Mouse (Mus musculus) heart, embryonic 14.5 days (tissue): ENCODE data around the gene Gstm7. TPM values are rescaled to one million over a fixed set of nuclear protein-coding genes. Genes with fewer than 3 reads are reported as not detected.

Experiments used
- ATAC-seq: fragments of 200-750 bp; cut with Nextera tagmentation; 2 replicates; pipeline ENCODE4 v1.8.0; 2017; ENCODE audit warnings: low read depth, moderate TSS enrichment; ENCODE audit not compliant: insufficient number of reproducible peaks, insufficient read depth, low FRiP score
- H3K27ac ChIP-seq, 2 experiments: fragments of 200-500 bp in 1 of 2; fragments of 300-500 bp in 1 of 2; sonication (generic) in 1 of 2; replicated peaks in 1 of 2; 2 replicates each; pipeline ENCODE4 v1.5.1; 2012 to 2014; ENCODE audit warnings: low read depth in 2 of 2, low read length in 2 of 2, control low read depth in 1 of 2, mild to moderate bottlenecking in 1 of 2, mixed read lengths in 1 of 2; ENCODE audit not compliant: control insufficient read depth in 1 of 2, insufficient read depth in 1 of 2
- H3K27me3 ChIP-seq: fragments of 300-500 bp; sonication (generic); 2 replicates; pipeline ENCODE4 v1.6.1; 2014; ENCODE audit warnings: mild to moderate bottlenecking, low read length, control low read depth; ENCODE audit not compliant: control insufficient read depth, insufficient read depth
- H3K36me3 ChIP-seq: fragments of 300-500 bp; sonication (generic); 2 replicates; pipeline ENCODE4 v1.6.1; 2014; ENCODE audit warnings: mild to moderate bottlenecking, control low read depth, low read length, mixed read lengths; ENCODE audit not compliant: control insufficient read depth, insufficient read depth
- H3K4me1 ChIP-seq, 2 experiments: fragments of 200-500 bp in 1 of 2; fragments of 300-500 bp in 1 of 2; sonication (generic) in 1 of 2; 2 replicates each; pipeline ENCODE4 v1.6.1; 2012 to 2014; ENCODE audit warnings: low read length in 2 of 2, control low read depth in 1 of 2, mixed read lengths in 1 of 2; ENCODE audit not compliant: control insufficient read depth in 2 of 2, insufficient read depth in 2 of 2
- H3K4me2 ChIP-seq: fragments of 300-500 bp; sonication (generic); 2 replicates; pipeline ENCODE4 v1.6.1; 2014; ENCODE audit warnings: mild to moderate bottlenecking, low read length
- H3K4me3 ChIP-seq, 2 experiments: fragments of 200-500 bp in 1 of 2; fragments of 300-500 bp in 1 of 2; sonication (generic) in 1 of 2; 2 replicates each; pipeline ENCODE4 v1.5.1; 2012 to 2014; ENCODE audit warnings: low read length in 2 of 2, mild to moderate bottlenecking in 2 of 2, control low read depth in 1 of 2, low read depth in 1 of 2, moderate library complexity in 1 of 2; ENCODE audit not compliant: control insufficient read depth in 1 of 2, insufficient read depth in 1 of 2
- H3K9ac ChIP-seq: fragments of 300-500 bp; sonication (generic); 2 replicates; pipeline ENCODE4 v1.6.1; 2014; ENCODE audit warnings: mild to moderate bottlenecking, low read length
- H3K9me3 ChIP-seq: fragments of 300-500 bp; sonication (generic); 2 replicates; pipeline ENCODE4 v1.6.1; 2016; ENCODE audit warnings: low read length, control low read depth; ENCODE audit not compliant: control insufficient read depth
- WGBS: fragments of 180-500 bp; shearing (Covaris S2); extraction: QIAGEN DNeasy Blood & Tissue Kit; methylation state at CpG from one replicate; pipeline ENCODE4 v1.1.7; 2014; 5-methylcytosine and 5-hydroxymethylcytosine counted together
- polyA plus RNA-seq: library from polyadenylated mRNA; unstranded; fragments of >200 nt; fragmentation: Nextera tagmentation; extraction: Ambion mirVana; gene quantifications from 2 replicates; pipeline ENCODE4 v1.2.1, GENCODE M21; 2014

Gstm7 gene
- polyA plus RNA-seq, 1 experiment from 2014 or later: 22.2 TPM

DNA sequence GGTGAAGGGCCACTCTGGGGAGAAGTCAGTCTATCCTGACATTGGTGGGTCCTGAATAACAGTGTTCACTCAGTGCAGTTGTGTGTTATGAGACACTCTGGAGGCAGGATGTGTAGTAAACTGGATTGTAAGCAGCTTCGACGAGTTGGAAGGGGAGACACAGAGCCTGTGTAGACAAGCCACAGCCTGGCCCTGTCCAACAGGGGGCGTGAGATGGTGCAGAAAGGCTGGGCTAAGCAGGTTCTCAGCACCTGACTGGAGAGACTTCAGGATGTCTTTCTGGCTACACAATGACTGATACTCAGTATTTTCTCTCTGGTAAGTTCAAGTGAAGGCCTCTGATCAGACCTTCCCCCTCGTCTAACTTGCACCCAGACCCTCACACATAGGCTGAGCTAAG is 14.1 kb upstream of the Gstm7 start:
- no peak overlapping the region for H3K4me3 ChIP-seq
- no peak for ATAC-seq
- no peak overlapping the region for H3K27ac ChIP-seq

DNA sequence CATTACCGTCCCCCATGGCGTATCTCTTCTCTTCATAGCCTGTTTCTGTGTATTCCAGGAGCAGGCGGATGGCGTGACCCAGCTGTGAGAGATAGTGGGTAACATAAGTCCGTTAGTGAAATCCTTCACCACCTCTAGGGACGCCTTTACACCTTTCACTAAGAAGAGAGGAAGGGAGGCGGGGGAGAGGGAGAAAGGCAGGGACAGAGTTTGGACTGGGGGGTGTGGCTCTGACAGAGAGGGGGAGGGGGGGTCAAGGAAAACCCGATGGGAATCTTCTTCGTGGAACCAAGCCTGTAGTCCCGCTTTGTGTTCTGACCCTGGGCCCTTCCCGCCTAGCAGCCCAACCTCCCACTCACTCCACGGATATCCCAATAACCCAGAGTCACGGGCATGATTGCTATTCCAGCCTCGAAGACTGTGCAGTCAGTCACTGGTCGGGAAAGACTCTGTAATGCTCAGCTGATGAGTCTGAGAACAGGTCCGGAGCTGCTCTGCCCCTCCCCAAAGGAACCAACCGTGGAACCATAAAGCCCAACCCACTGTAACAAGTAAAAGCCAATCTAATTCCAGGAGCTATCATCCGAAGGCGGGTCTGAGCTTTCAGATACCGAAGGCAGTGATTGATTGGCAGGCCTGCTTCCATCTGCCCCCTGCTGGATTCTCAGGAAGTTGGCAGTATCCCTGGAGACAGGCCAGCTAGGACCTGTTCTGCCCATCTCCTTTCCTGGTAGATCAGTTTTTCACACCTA is 11.8 kb upstream of the Gstm7 start, which contains the start of gene Gstm6:
Gene Gstm6 (minus strand): TSS at position 511 of the 752 bp plus-strand sequence.
- 12% methylated on average over 20 of the region's 20 CpGs for WGBS
- Histone ChIP-seq H3K9ac (peak within 1 kb of the TSS; percentile 59), H3K27ac (no peak within 1 kb of the TSS)

More for the DNA sequence above, 14.1 kb upstream of the Gstm7 start:
- WGBS: 59% methylated on average over 4 of the region's 4 CpGs
- Histone ChIP-seq H3K36me3 (no peaks in the 10 kb centered on the region), H3K27me3 (no peaks in the 10 kb centered on the region), H3K4me1 (peaks cover 6 to 10% of the 10 kb centered on the region in 2 experiments; a peak in 3 of 4 replicates), H3K9me3 (no peaks in the 10 kb centered on the region), H3K9ac (no peak overlapping the region), H3K4me2 (no peak overlapping the region)

DNA sequence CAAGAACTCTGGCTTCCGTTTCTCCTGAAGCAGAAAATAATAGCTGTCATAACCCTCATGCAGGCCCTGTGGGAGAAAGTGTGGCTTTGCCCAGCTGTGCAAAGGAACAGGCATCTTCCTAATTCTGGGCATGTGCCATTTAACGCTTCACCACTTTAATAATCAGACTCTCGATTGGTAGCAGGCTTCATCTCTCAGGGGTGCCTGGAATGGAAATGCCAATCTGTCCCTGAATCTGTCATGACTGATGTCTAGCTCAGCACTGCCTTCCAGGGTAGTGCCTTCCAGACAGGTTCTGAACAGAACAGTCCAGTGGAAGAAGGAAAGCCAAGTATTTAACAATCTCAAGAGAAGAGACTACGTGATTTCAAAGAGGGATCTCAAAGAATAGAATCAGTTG is 9.6 kb upstream of the Gstm7 start:
- 60% methylated on average over 4 of the region's 4 CpGs for WGBS
- Histone ChIP-seq H3K4me3 (no peak overlapping the region), H3K9me3 (no peaks in the 10 kb centered on the region), H3K27me3 (no peaks in the 10 kb centered on the region), H3K4me1 (peaks cover 13 to 23% of the 10 kb centered on the region in 2 experiments; a peak in 3 of 4 replicates), H3K4me2 (no peak overlapping the region), H3K27ac (no peak overlapping the region), H3K36me3 (no peaks in the 10 kb centered on the region), H3K9ac (no peak overlapping the region)
- no peak for ATAC-seq

More for the DNA sequence above, 11.8 kb upstream of the Gstm7 start, which contains the start of gene Gstm6:
- no peaks in the 10 kb centered on the region for H3K27me3 ChIP-seq
- peak within 1 kb of the TSS; percentile 30 to 40 for H3K4me3 ChIP-seq
- H3K4me1 ChIP-seq: peaks cover 13 to 23% of the 10 kb centered on the region in 2 experiments; a peak in 3 of 4 replicates
- peak within 1 kb of the TSS; percentile 67 for H3K4me2 ChIP-seq
- no peaks in the 10 kb centered on the region for H3K9me3 ChIP-seq
- no peaks in the 10 kb centered on the region for H3K36me3 ChIP-seq
- ATAC-seq: no peak

DNA sequence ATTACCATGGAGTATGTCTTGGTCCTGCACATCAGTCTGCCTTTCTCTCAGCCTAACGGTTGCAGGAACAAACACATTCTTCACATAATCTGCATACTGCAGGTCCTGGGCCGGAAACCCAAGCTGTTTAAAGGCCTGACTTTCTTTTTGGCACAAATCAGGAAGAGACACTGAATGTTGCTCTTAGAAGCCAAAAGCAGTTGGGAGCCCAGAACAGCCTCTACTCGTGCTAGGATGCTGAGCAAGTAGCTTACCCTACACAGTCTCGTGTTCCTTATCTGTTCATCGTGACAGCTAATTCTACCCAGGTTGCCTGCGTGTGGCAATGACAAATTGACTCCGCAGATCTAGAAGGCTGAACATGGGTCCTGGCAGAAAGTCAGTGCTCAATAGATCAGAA is 8.9 kb upstream of the Gstm7 start:
- ATAC-seq: no peak
- no peak overlapping the region for H3K9ac ChIP-seq
- H3K36me3 ChIP-seq: no peaks in the 10 kb centered on the region
- H3K4me2 ChIP-seq: no peak overlapping the region
- no peaks in the 10 kb centered on the region for H3K27me3 ChIP-seq
- H3K4me3 ChIP-seq: no peak overlapping the region
- peak overlapping the region in 1 of 2 experiments; percentile 55; a peak in 2 of 4 replicates for H3K27ac ChIP-seq
- WGBS: 34% methylated on average over 7 of the region's 7 CpGs
- no peaks in the 10 kb centered on the region for H3K9me3 ChIP-seq
- H3K4me1 ChIP-seq: peaks cover 13 to 28% of the 10 kb centered on the region in 2 experiments; a peak in 3 of 4 replicates

DNA sequence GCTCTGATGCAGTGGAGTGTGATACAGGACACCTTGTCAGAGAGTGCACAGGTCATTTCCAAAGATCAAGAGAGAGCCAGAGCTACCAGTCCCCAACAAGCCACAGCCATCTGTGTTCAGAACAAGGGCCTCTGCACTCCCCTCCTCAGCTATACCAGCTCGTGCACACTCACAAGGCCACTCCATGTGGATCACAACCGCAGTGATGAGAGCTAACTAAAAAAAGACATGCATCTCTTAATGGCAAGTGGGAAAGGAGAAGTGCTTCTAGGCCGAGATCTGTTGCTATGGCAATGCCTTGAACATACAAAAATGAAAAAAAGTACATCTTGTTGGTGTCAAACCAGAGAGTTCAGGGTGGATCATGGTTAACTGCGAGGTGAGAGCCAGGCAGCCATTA is 8.2 kb upstream of the Gstm7 start:
- Histone ChIP-seq H3K27ac (no peak overlapping the region), H3K4me2 (no peak overlapping the region), H3K36me3 (no peaks in the 10 kb centered on the region), H3K9ac (no peak overlapping the region), H3K27me3 (no peaks in the 10 kb centered on the region), H3K9me3 (no peaks in the 10 kb centered on the region), H3K4me3 (no peak overlapping the region), H3K4me1 (peaks cover 13 to 28% of the 10 kb centered on the region in 2 experiments; a peak in 3 of 4 replicates)
- 65% methylated on average over 4 of the region's 4 CpGs for whole genome bisulfite sequencing
- ATAC-seq: no peak

DNA sequence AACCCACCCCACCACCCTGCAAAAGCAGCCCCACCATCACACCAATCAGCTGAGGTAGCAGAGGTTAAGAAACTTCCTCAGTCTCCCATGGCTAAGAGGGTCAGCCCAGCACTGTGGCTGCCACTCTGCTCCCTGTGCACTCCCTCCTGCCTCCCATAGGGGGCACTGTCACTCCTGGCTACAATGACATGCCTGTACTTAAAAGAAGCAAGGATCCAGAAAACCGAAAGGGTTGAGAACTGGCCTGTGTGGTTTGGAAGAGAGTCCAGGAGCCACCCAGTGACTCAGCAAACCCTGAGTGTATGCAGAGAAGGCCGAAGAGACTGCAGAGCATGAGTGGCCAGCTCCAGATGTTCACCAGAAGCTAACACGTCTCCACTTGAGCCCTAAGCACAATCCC is 7.8 kb upstream of the Gstm7 start:
- no peaks in the 10 kb centered on the region for H3K27me3 ChIP-seq
- no peak overlapping the region for H3K4me2 ChIP-seq
- peaks cover 13 to 28% of the 10 kb centered on the region in 2 experiments; a peak in 3 of 4 replicates for H3K4me1 ChIP-seq
- WGBS: 41% methylated on average over 3 of the region's 3 CpGs
- 0 out of 2 replicates have a peak, but pooled peaks have one; percentile 10 for ATAC-seq
- H3K36me3 ChIP-seq: no peaks in the 10 kb centered on the region
- H3K9me3 ChIP-seq: no peaks in the 10 kb centered on the region
- H3K27ac ChIP-seq: no peak overlapping the region
- no peak overlapping the region for H3K4me3 ChIP-seq
- no peak overlapping the region for H3K9ac ChIP-seq

DNA sequence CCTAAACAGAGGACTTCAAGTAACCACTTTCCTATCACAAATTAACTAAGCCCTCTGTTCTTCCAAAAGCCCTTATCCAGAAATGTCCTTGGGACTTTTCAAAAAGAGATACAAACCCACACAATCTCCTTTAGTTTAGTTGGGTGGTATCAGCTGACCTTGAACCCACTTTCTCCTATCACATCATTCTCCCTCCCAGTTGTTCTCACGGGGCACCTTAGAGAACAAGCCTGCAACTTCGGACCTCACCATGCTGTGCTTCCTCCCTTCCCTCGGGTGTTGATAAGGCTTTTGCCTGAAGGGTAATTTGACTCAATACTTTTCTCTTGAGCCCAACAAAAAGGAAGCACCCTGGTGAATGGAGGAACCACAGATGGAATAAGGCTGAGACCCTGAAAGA is 4.3 kb upstream of the Gstm7 start:
- no peak overlapping the region for H3K4me3 ChIP-seq
- no peaks in the 10 kb centered on the region for H3K27me3 ChIP-seq
- H3K4me1 ChIP-seq: peaks cover 18 to 25% of the 10 kb centered on the region in 2 experiments
- no peak overlapping the region for H3K9ac ChIP-seq
- no peaks in the 10 kb centered on the region for H3K9me3 ChIP-seq
- H3K36me3 ChIP-seq: no peaks in the 10 kb centered on the region
- no peak overlapping the region for H3K4me2 ChIP-seq
- H3K27ac ChIP-seq: no peak overlapping the region
- ATAC-seq: no peak
- WGBS: 25% methylated on average over 3 of the region's 3 CpGs
